Mouse (Mus musculus): Measurements from ENCODE around the gene Phf10. TPM values are rescaled to one million over a fixed set of nuclear protein-coding genes. Genes with fewer than 3 reads are reported as not detected.
"Not testable (repeated sequence)": the region's sequence is repeated elsewhere in the genome, so short reads cannot be mapped to it uniquely, and the experiment has no call there.

Phf10 gene
- 9.0 and 9.1 TPM in 2 replicates for polyA plus RNA-seq (2012)

GRCm38 (mm10) chr17:14960951-14961556 is at the start of gene Phf10:
Gene Phf10, minus strand, starts transcription at chr17:14961273.
- H3K9me3 ChIP-seq (ENCODE audit: control insufficient read depth, low read length); H3K27me3 ChIP-seq (ENCODE audit: control insufficient read depth): not testable (repeated sequence)
- peaks cover 29% of the 10 kb centered on the region for H3K36me3 ChIP-seq (ENCODE audit: control insufficient read depth)
- peak within 1 kb of the TSS; percentile 88 for H3K4me3 ChIP-seq (replicated peaks)
- peaks cover 34% of the 10 kb centered on the region for H3K4me1 ChIP-seq (ENCODE audit: control insufficient read depth)

DNA sequence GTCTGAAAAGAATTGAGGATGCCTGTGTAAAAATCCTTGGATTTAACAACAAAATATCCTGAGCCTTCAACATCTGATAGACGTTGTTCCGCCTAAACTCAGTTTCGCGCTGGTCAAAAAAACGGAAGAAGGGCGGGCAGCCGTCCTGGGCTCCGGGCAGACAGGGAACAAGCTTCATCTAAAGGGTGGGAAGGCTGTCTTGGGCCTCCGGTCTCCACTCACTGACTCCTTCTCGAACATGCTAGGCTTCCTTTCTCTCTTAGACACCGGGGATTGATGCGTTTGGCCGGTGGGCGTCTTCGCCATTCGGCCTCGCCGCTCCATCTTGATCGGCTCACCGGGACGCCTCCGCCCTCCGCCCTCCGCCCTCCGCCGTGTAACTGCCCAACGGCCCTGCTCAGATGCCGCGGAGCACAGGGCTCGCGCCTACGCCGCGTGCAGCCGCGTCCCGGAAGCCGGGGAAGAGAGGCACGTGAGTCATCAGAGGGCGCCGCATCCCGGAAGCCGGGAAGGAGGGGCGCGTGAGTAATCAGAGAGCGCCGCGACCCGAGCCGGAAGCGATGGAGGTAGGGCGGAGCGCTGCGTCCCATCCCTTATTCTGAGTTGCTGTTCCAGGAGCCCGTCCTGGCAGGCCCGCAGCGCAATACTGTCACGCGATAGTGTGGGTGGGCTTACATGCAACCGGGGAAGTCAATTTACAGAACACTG is 48.8 kb upstream of the Phf10 start, which contains the start of gene Gm3435:
TSS of gene Gm3435 (plus strand) at position 471 of the 708 bp plus-strand sequence.
- not testable (repeated sequence) for H3K36me3 ChIP-seq (ENCODE audit: control insufficient read depth); H3K9me3 ChIP-seq (ENCODE audit: control insufficient read depth, low read length)

DNA sequence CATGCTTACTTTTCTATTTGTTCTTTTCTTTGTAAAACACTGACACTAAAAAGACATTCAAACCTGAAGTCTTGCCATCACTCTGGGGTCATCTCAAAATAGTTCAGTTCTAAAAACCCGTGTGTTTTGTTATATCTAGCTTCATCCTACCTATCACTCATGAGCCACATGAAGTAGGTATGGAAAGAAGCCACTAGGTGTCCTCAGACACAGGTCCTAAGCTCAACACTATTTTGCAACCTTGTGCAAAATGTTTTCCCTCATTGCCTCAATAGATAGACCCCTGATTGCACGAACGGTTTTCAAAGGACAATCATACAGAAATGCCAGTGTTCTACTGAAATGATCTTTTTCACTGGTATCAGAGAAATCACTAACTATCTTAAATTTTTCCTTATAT is 48.0 kb upstream of the Phf10 start:
- H3K4me3 ChIP-seq (replicated peaks), result not testable (repeated sequence)

More for the DNA sequence above, 48.8 kb upstream of the Phf10 start, which contains the start of gene Gm3435:
- H3K4me3 ChIP-seq (replicated peaks); H3K4me1 ChIP-seq (ENCODE audit: control insufficient read depth); H3K27me3 ChIP-seq (ENCODE audit: control insufficient read depth): not testable (repeated sequence)

DNA sequence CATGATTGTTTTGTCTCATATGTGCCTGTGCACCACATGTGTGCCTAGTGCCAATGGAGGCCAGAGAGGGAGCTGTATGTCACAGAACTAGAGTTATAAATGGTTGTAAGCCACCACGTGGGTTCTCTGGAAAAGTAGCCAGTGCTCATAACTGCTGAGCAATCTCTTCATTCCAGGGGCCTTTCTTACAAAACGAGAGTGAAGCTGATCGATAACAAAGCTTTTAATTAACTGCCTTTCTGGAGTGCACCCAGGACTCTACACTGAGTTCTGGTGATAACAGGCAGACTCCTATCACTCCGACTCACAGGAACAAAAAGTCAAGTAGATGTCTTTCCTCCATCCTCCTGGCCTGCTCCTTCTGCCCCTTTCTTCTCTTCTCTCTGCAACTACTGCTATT is 39.0 kb upstream of the Phf10 start:
- not testable (repeated sequence) for H3K36me3 ChIP-seq (ENCODE audit: control insufficient read depth)

More for the DNA sequence above, 48.0 kb upstream of the Phf10 start:
- H3K9me3 ChIP-seq (ENCODE audit: control insufficient read depth, low read length); H3K36me3 ChIP-seq (ENCODE audit: control insufficient read depth); H3K4me1 ChIP-seq (ENCODE audit: control insufficient read depth); H3K27me3 ChIP-seq (ENCODE audit: control insufficient read depth): not testable (repeated sequence)

GRCm38 (mm10) chr17:14994140-14994539 is 33.1 kb upstream of the Phf10 start:
- not testable (repeated sequence) for H3K4me1 ChIP-seq (ENCODE audit: control insufficient read depth); H3K9me3 ChIP-seq (ENCODE audit: control insufficient read depth, low read length); H3K4me3 ChIP-seq (replicated peaks); H3K27me3 ChIP-seq (ENCODE audit: control insufficient read depth); H3K36me3 ChIP-seq (ENCODE audit: control insufficient read depth)

More for the DNA sequence above, 39.0 kb upstream of the Phf10 start:
- H3K4me3 ChIP-seq (replicated peaks); H3K27me3 ChIP-seq (ENCODE audit: control insufficient read depth); H3K9me3 ChIP-seq (ENCODE audit: control insufficient read depth, low read length); H3K4me1 ChIP-seq (ENCODE audit: control insufficient read depth): not testable (repeated sequence)

GRCm38 (mm10) chr17:14993139-14993832 is 32.2 kb upstream of the Phf10 start:
- not testable (repeated sequence) for H3K4me3 ChIP-seq (replicated peaks); H3K27me3 ChIP-seq (ENCODE audit: control insufficient read depth); H3K4me1 ChIP-seq (ENCODE audit: control insufficient read depth); H3K9me3 ChIP-seq (ENCODE audit: control insufficient read depth, low read length); H3K36me3 ChIP-seq (ENCODE audit: control insufficient read depth)

GRCm38 (mm10) chr17:14992522-14993138 is 31.6 kb upstream of the Phf10 start:
- not testable (repeated sequence) for H3K9me3 ChIP-seq (ENCODE audit: control insufficient read depth, low read length); H3K4me1 ChIP-seq (ENCODE audit: control insufficient read depth); H3K36me3 ChIP-seq (ENCODE audit: control insufficient read depth); H3K27me3 ChIP-seq (ENCODE audit: control insufficient read depth); H3K4me3 ChIP-seq (replicated peaks)

- H3K4me1 ChIP-seq (ENCODE audit: control insufficient read depth); H3K4me3 ChIP-seq (replicated peaks); H3K27me3 ChIP-seq (ENCODE audit: control insufficient read depth); H3K9me3 ChIP-seq (ENCODE audit: control insufficient read depth, low read length); H3K36me3 ChIP-seq (ENCODE audit: control insufficient read depth): not testable (repeated sequence)
These were observed 29.1 kb upstream of the Phf10 start for GRCm38 (mm10) chr17:14990116-14990702.

- not testable (repeated sequence) for H3K36me3 ChIP-seq (ENCODE audit: control insufficient read depth); H3K4me1 ChIP-seq (ENCODE audit: control insufficient read depth); H3K9me3 ChIP-seq (ENCODE audit: control insufficient read depth, low read length); H3K27me3 ChIP-seq (ENCODE audit: control insufficient read depth)
- peak within 1 kb of the TSS; percentile 35 for H3K4me3 ChIP-seq (replicated peaks)
These were observed 17.4 kb upstream of the Phf10 start, which contains the start of the genes 9030025P20Rik and Gm3417 for GRCm38 (mm10) chr17:14978362-14979038. Gene 9030025P20Rik, plus strand, starts transcription at chr17:14978468. Gene Gm3417, minus strand, starts transcription at chr17:14978790.

GRCm38 (mm10) chr17:14977718-14978361 is 16.8 kb upstream of the Phf10 start:
- not testable (repeated sequence) for H3K4me1 ChIP-seq (ENCODE audit: control insufficient read depth); H3K27me3 ChIP-seq (ENCODE audit: control insufficient read depth); H3K9me3 ChIP-seq (ENCODE audit: control insufficient read depth, low read length); H3K36me3 ChIP-seq (ENCODE audit: control insufficient read depth)
- H3K4me3 ChIP-seq (replicated peaks), result peak overlapping the region; percentile 35

GRCm38 (mm10) chr17:14968373-14968913 is 7.4 kb upstream of the Phf10 start:
- not testable (repeated sequence) for H3K9me3 ChIP-seq (ENCODE audit: control insufficient read depth, low read length); H3K36me3 ChIP-seq (ENCODE audit: control insufficient read depth); H3K27me3 ChIP-seq (ENCODE audit: control insufficient read depth); H3K4me1 ChIP-seq (ENCODE audit: control insufficient read depth); H3K4me3 ChIP-seq (replicated peaks)

DNA sequence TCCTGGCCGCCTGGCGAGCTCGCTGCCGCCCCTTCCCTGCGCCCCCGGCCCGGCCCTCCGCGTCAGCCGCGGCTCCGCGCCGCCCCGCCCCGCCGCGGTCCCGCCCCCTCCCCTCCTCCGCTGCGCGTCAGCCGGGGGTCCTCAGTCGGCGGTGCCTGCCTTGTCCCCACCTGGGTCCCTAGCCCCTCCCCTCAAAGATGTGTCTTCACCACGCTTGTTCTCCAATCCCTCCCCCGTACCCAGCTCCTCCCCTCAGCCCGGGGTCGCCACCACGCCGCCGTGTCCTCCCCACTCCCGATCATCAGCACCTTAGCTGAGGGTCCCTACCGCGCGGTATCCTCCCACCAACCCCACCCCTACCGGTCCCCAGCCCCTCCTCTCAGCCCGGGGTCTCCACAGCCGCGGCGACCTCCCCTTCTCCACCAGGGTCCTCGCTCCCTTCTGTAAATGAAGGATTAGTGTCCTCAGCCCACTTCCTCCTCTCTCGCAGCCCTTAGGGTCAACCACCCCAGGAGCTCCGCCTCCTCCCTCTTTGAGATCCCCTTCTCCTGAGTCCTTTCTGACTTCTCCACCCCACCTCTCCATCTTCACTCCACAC is 583 bp upstream of the Phf10 start:
- not testable (repeated sequence) for H3K27me3 ChIP-seq (ENCODE audit: control insufficient read depth); H3K4me3 ChIP-seq (replicated peaks); H3K9me3 ChIP-seq (ENCODE audit: control insufficient read depth, low read length)
- peaks cover 30% of the 10 kb centered on the region for H3K4me1 ChIP-seq (ENCODE audit: control insufficient read depth)
- H3K36me3 ChIP-seq (ENCODE audit: control insufficient read depth), result peaks cover 23% of the 10 kb centered on the region
